Mouse (Mus musculus) neural tube, embryonic 14.5 days (tissue): Measurements from ENCODE around the gene Hist1h2bk. TPM values are rescaled to one million over a fixed set of nuclear protein-coding genes. Genes with fewer than 3 reads are reported as not detected.

ENCODE experiments used
- ATAC-seq: fragments of 200-750 bp; cut with Nextera tagmentation; 2 replicates; pipeline ENCODE4 v1.8.0; 2017; ENCODE audit warnings: low read depth, mild to moderate bottlenecking, moderate TSS enrichment, moderate library complexity
- H3K27ac ChIP-seq: fragments of 300-500 bp; sonication (generic); 2 replicates; pipeline ENCODE4 v1.5.1; 2014; ENCODE audit warnings: low read depth, mild to moderate bottlenecking, control low read depth, low read length, moderate library complexity, mixed read lengths
- H3K27me3 ChIP-seq: fragments of 300-500 bp; sonication (generic); 2 replicates; pipeline ENCODE4 v1.6.1; 2014; ENCODE audit warnings: low read length; ENCODE audit not compliant: control insufficient read depth, insufficient read depth
- H3K36me3 ChIP-seq: fragments of 300-500 bp; sonication (generic); 2 replicates; pipeline ENCODE4 v1.6.1; 2014; ENCODE audit warnings: low read length, mixed read lengths; ENCODE audit not compliant: control insufficient read depth, insufficient read depth
- H3K4me1 ChIP-seq: fragments of 300-500 bp; sonication (generic); 2 replicates; pipeline ENCODE4 v1.6.1; 2014; ENCODE audit warnings: low read length; ENCODE audit not compliant: control insufficient read depth, insufficient read depth
- H3K4me2 ChIP-seq: fragments of 300-500 bp; sonication (generic); 2 replicates; pipeline ENCODE4 v1.6.1; 2014; ENCODE audit warnings: mild to moderate bottlenecking, low read depth, low read length, control low read depth
- H3K4me3 ChIP-seq: fragments of 300-500 bp; sonication (generic); 2 replicates; pipeline ENCODE4 v1.5.1; 2014; ENCODE audit warnings: low read depth, low read length, control low read depth, mixed read lengths
- H3K9ac ChIP-seq: fragments of 300-500 bp; sonication (generic); replicated peaks from 2 replicates; pipeline ENCODE4 v1.6.1; 2014; ENCODE audit warnings: low read depth, mild to moderate bottlenecking, control low read depth, low read length, mixed read lengths
- H3K9me3 ChIP-seq: fragments of 300-500 bp; sonication (generic); 2 replicates; pipeline ENCODE4 v1.6.1; 2016; ENCODE audit warnings: low read length; ENCODE audit not compliant: control insufficient read depth
- WGBS: fragments of 180-500 bp; shearing (Covaris S2); extraction: QIAGEN DNeasy Blood & Tissue Kit; methylation state at CpG from one replicate; pipeline ENCODE4 v1.1.7; 2014; 5-methylcytosine and 5-hydroxymethylcytosine counted together
- polyA plus RNA-seq: library from polyadenylated mRNA; unstranded; fragments of >200 nt; fragmentation: Nextera tagmentation; extraction: Ambion mirVana; gene quantifications from 2 replicates; pipeline ENCODE4 v1.2.1, GENCODE M21; 2014

The Hist1h2bk gene
- polyA plus RNA-seq, 1 experiment from 2014 or later = not detected

- no peak overlapping the region for H3K9ac ChIP-seq
- H3K4me1 ChIP-seq = peaks cover 15% of the 10 kb centered on the region
- WGBS = 68% methylated on average over 3 of the region's 3 CpGs
- no peak for ATAC-seq
- H3K4me2 ChIP-seq = no peak overlapping the region
- no peaks in the 10 kb centered on the region for H3K36me3 ChIP-seq
- H3K9me3 ChIP-seq = no peaks in the 10 kb centered on the region
- H3K4me3 ChIP-seq = no peak overlapping the region
- H3K27ac ChIP-seq = no peak overlapping the region
- H3K27me3 ChIP-seq = peaks cover 85% of the 10 kb centered on the region
Observed at GRCm38 (mm10) chr13:22008707-22009106, 27.0 kb upstream of the Hist1h2bk start.

- no peak for ATAC-seq
Observed at GRCm38 (mm10) chr13:22009642-22010041, 26.0 kb upstream of the Hist1h2bk start, which contains the start of gene Prss16. TSS of gene Prss16 (minus strand) at chr13:22009742.

GRCm38 (mm10) chr13:22013716-22014115, 22.0 kb upstream of the Hist1h2bk start:
- Histone ChIP-seq H3K27ac (no peak overlapping the region), H3K9ac (no peak overlapping the region), H3K9me3 (no peaks in the 10 kb centered on the region), H3K27me3 (peaks cover 73% of the 10 kb centered on the region), H3K4me1 (no peaks in the 10 kb centered on the region), H3K4me2 (no peak overlapping the region), H3K4me3 (no peak overlapping the region), H3K36me3 (no peaks in the 10 kb centered on the region)
- no peak for ATAC-seq
- WGBS = 17% methylated on average over 13 of the region's 13 CpGs

More at GRCm38 (mm10) chr13:22009642-22010041, 26.0 kb upstream of the Hist1h2bk start, which contains the start of gene Prss16:
- no peaks in the 10 kb centered on the region for H3K9me3 ChIP-seq
- peaks cover 81% of the 10 kb centered on the region for H3K27me3 ChIP-seq
- no peaks in the 10 kb centered on the region for H3K36me3 ChIP-seq
- H3K4me3 ChIP-seq = no peak within 1 kb of the TSS
- 38% methylated on average over 6 of the region's 7 CpGs for WGBS
- no peak within 1 kb of the TSS for H3K9ac ChIP-seq
- peaks cover 15% of the 10 kb centered on the region for H3K4me1 ChIP-seq
- H3K4me2 ChIP-seq = no peak within 1 kb of the TSS
- no peak within 1 kb of the TSS for H3K27ac ChIP-seq

- no peak for ATAC-seq
- H3K4me3 ChIP-seq = no peak overlapping the region
- H3K27ac ChIP-seq = no peak overlapping the region
- H3K9ac ChIP-seq = no peak overlapping the region
- H3K27me3 ChIP-seq = peaks cover 73% of the 10 kb centered on the region
- H3K4me1 ChIP-seq = no peaks in the 10 kb centered on the region
- WGBS = 12% methylated on average over 17 of the region's 17 CpGs
- H3K9me3 ChIP-seq = no peaks in the 10 kb centered on the region
- H3K4me2 ChIP-seq = no peak overlapping the region
- no peaks in the 10 kb centered on the region for H3K36me3 ChIP-seq
Observed at GRCm38 (mm10) chr13:22014411-22014845, 21.2 kb upstream of the Hist1h2bk start.

- Histone ChIP-seq H3K27me3 (peaks cover 72% of the 10 kb centered on the region), H3K4me2 (no peak overlapping the region), H3K9me3 (no peaks in the 10 kb centered on the region), H3K9ac (no peak overlapping the region), H3K4me1 (no peaks in the 10 kb centered on the region), H3K27ac (no peak overlapping the region), H3K36me3 (no peaks in the 10 kb centered on the region), H3K4me3 (no peak overlapping the region)
- ATAC-seq = peak; percentile 66; the same call in 1 of the 2 replicates
- 17% methylated on average over 27 of the region's 27 CpGs for WGBS
Observed at GRCm38 (mm10) chr13:22015479-22016450, 19.9 kb upstream of the Hist1h2bk start.

GRCm38 (mm10) chr13:22019934-22020835, 15.5 kb upstream of the Hist1h2bk start:
- Histone ChIP-seq H3K4me3 (peak overlapping the region; percentile 30), H3K27ac (no peak overlapping the region), H3K4me2 (peak overlapping the region; percentile 47), H3K27me3 (peaks cover 51% of the 10 kb centered on the region), H3K36me3 (no peaks in the 10 kb centered on the region), H3K4me1 (no peaks in the 10 kb centered on the region), H3K9me3 (no peaks in the 10 kb centered on the region), H3K9ac (no peak overlapping the region)
- no peak for ATAC-seq
- 1% methylated on average over 44 of the region's 44 CpGs for WGBS

GRCm38 (mm10) chr13:22020901-22021339, 14.8 kb upstream of the Hist1h2bk start:
- Histone ChIP-seq H3K4me3 (peak overlapping the region; percentile 30), H3K36me3 (no peaks in the 10 kb centered on the region), H3K27me3 (peaks cover 47% of the 10 kb centered on the region), H3K4me2 (peak overlapping the region; percentile 47), H3K9ac (no peak overlapping the region), H3K4me1 (no peaks in the 10 kb centered on the region), H3K9me3 (no peaks in the 10 kb centered on the region), H3K27ac (no peak overlapping the region)
- ATAC-seq = peak; percentile 53; the same call in 1 of the 2 replicates
- under 1% methylated on average over 8 of the region's 8 CpGs for WGBS

GRCm38 (mm10) chr13:22021581-22021980, 14.1 kb upstream of the Hist1h2bk start:
- Histone ChIP-seq H3K9ac (no peak overlapping the region), H3K36me3 (no peaks in the 10 kb centered on the region), H3K4me1 (no peaks in the 10 kb centered on the region), H3K27ac (no peak overlapping the region), H3K9me3 (no peaks in the 10 kb centered on the region), H3K4me2 (peak overlapping the region; percentile 47), H3K4me3 (peak overlapping the region; percentile 30), H3K27me3 (peaks cover 41% of the 10 kb centered on the region)
- ATAC-seq = no peak
- WGBS = under 1% methylated on average over 11 of the region's 11 CpGs
